Mouse (Mus musculus) T-cell, adult 2 months (primary cell): ENCODE results near the gene 6430548M08Rik.

Experiments
- DNase-seq: peaks from one replicate; pipeline ENCODE4 v3.0.0; 2022; ENCODE audit warnings: low spot score

6430548M08Rik gene

DNA sequence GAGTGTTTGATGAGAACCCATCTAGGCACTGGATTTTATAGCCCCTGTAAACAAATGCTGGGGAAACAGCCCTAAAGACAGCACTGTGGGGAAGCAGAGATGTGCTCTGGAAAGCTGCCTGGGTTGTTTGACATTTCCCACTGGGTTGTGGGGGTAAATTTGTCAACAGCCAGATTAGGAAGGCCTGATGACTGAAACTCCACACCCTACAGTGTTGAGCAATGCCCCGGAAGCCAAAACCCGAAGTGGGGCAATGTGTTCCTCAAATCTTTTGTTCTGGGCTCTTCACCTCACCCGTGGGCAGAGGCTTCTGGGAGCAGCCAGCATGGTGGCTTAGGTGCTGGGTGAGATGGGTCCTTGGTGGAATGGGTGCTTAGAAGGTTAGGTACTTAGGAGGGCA, 4.8 kb upstream of the 6430548M08Rik start:
- DNase-seq: no peak

DNA sequence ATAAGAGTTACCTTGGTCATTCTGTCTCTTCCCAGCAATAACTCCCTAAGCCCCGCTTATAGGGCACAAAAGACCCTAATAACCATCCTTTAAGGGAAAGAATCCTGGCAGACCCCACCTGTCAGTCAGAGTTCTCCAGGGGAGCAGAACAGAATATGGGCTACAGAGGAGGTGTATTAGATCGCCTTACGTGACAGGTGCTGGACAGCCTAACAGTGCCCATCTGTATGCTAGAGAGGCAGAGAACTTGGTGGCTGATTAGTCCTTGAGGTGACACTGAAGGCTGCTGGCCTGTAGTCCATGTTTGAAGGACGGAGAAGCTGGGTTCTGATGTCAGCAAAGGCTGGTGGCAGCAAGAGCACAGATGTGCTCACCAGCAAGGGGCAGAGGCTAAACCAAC, 3.0 kb upstream of the 6430548M08Rik start:
- DNase-seq: no peak

- no peak for DNase-seq
Measured at GRCm38 (mm10) chr8:120111382-120111781, 2.6 kb upstream of the 6430548M08Rik start.

- no peak for DNase-seq
Measured at GRCm38 (mm10) chr8:120112535-120112934, 1.4 kb upstream of the 6430548M08Rik start.

DNA sequence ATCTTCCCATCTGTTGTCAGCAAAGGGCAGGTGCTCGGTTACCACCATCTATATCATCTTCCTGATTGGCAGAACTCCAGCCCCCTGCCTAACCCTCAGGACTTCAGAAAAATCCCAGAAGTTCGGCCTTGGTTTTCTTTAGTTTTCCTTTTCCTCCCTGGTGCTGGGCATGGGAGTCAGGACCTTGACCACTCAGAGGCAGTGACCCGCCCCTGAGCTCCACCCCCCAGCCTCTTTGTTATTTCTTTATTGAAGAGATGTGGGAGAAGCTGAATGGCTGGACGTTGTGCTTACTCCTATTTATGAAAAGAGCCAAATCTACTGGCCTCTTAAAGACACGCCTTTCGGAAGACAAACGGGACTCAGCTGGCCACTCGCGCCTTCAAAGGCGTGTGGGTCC, 646 bp upstream of the 6430548M08Rik start:
- DNase-seq: no peak

GRCm38 (mm10) chr8:120114315-120114841, 426 bp downstream of the 6430548M08Rik start:
- peak; percentile 26 for DNase-seq

DNA sequence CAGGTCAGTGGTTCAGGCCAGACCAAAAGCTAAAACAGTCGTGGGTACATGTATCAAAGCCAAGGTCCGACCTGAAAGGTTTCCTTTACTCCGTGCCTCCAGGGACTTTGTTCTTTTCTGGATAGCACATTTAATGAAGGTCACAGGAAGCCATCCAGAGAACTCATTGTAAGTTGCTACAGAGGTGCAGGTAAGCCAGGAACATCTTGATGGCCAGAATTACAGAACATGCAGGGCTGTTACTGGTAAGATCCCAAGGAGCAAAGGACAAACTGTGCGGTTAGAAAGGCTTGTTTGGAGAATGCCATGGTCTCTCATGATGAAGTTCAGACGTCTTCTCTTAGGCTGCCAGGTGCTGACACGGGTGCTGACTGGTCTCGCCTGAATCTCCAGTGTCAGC, 2.6 kb downstream of the 6430548M08Rik start:
- no peak for DNase-seq

GRCm38 (mm10) chr8:120118162-120118561, 4.2 kb downstream of the 6430548M08Rik start:
- DNase-seq: no peak

GRCm38 (mm10) chr8:120118847-120119246, 4.9 kb downstream of the 6430548M08Rik start:
- no peak for DNase-seq

DNA sequence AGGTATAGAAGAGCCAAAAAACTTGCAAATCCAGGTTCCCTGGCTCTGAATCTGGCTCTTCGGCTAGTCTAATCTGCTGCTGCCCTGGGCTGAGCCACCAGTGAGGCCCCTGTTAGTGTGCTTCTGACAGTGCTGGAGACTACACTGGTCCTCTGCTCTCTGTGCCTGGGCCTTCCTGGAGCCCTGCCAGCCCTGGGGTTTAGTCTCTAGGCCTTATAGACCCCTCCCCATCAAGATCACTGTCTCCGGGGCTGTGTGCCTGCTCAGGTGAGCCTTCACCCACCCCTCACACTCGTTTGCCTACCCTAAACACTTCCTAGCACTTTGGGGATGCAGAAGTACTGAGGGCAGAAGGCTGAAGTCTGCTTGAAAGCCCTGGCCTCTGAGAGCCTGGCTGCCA, 5.5 kb downstream of the 6430548M08Rik start:
- no peak for DNase-seq

- no peak for DNase-seq
Measured at GRCm38 (mm10) chr8:120119931-120120330, 6.0 kb downstream of the 6430548M08Rik start.

- no peak for DNase-seq
Measured at GRCm38 (mm10) chr8:120120951-120121350, 7.0 kb downstream of the 6430548M08Rik start.

DNA sequence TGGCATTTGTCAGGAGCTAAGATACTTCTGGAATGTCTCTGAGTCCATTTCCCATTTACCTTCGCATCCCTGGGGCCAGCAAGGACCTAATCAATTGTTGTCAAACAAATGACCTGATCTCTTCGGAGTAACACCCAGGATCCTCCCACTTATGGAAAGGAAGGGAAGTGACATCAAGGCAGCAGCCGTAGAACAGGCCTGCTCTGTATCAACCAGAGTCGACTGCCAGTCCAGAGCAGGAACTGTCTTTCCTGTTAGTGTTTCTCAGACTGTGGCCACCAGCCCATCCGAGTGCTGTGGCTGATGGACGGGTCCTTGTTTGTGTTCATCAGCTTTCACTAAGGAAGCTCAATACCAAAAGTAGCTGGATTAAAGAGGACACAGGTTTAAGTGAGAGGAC, 10.3 kb downstream of the 6430548M08Rik start:
- no peak for DNase-seq

DNA sequence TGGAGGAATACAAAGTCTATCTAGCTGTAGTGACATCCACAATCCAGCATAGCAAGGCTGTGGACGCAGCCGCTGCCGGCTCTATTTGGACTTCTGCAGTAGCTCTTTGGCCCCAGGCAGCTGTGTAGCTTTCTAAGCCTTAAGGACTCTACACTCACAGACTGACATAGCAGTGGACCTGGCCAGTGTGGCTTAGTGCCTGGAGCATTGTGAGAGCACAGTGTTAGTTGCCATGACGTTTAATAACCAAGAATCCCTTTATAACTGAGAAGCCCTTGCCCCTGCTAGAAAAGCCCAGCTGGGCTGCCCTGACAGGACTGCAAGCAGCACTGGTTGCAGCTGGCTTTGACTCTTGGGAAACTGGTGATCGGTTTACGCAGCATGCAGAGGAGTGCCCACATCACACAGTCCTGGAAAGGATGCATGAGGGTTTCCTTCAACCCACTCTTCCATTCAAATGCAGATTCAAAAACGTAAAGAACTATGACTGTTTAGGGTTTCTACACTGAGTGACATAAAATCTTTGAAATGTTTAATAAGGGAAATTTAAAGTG, 11.0 kb downstream of the 6430548M08Rik start:
- DNase-seq: no peak

DNA sequence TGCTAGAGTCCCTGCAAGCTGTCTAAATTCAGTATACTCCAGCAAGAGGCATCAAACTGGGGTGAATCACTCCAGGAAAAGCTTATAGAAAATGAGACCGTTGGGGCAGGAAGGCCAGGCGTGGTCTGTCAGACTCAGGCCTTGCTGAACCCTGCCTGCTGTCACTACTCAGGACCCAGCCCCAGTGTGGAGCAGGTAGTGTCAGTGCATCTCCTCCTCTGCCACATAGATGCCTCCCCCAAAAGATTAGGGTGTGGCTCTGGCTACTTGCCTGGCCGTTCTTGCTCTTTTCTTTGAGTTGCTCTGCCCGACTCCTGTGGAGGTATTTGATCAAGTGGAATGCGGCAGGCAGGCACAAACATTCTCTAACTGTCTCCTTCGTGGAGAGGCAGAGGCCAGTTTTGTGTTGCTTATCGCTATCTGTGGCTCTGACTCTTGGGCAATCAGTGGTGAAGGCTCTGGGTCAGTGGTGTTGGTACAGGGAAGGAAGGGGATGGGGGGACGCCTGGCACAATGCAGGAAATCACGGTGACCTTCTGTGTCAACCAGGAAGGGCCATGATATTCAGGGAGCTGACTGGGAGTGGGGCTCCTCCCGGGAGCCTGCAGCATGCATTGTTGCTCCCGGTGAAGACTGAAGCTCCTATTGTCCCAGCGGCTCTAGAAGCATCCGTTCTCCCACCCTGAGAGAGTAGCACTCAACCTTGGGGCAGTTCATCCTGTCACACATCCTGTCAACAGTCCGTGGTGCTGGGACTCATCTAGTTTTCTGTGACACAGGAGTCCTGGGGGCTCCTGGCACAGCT, 12.6 kb downstream of the 6430548M08Rik start:
- no peak for DNase-seq

DNA sequence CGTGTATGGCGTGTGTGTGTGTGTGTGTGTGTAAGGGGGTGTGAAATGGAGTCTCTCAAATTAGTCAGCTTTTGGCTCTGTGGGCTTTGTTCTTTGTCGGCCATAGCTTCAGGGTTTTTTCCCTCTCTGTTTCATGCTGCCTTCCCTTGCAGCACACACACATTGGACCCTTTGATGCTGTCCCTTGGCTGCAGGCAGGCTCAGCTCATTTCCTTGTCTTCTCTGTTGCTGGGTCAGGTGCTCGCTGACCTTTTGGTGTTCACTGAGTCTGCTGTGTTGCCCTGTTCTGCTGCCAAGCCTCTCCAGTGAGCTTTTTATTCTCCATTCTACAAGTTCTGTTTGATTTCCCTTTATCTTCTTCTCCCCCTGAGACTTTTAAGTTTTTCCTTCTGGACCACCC, 15.6 kb downstream of the 6430548M08Rik start:
- DNase-seq: no peak

DNA sequence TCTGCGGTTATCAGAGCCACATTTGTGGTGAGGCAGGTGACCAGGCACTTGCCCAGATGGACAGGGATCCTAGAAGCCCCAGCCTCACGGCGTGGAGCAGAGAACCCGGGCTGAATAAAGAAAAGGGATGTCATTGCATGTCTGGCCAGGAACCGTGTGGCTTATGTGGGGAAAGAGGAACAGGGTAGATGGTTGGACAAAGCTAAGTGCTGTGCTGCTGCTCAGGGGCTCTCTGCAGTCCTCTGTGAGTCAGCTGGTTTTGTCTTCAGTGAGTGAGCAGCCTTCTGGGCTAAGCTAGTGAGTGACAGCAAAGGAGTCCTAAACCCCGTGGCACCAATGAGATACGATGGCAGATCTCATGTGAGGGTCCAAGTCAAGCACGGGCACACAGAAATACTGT, 17.2 kb downstream of the 6430548M08Rik start:
- no peak for DNase-seq

DNA sequence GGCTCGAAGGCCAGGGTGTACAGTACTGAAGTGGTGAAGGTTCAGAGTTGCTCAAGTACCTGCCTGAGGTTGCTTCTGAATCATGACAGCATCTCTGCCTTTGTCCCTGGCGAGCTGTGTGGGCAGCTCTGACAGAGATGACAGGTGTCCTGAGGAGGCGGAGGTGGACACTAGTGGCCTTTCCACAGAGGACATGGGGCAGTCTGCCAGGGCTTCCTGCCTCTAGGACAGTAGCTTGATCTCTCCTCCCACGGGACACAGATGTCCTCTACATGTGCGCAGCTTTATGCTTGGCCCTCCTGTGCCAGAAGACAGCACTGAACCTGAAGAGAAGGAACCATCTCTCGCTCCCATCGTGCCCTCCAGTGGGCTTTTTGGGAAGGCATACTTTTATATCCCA, 19.2 kb downstream of the 6430548M08Rik start:
- no peak for DNase-seq

DNA sequence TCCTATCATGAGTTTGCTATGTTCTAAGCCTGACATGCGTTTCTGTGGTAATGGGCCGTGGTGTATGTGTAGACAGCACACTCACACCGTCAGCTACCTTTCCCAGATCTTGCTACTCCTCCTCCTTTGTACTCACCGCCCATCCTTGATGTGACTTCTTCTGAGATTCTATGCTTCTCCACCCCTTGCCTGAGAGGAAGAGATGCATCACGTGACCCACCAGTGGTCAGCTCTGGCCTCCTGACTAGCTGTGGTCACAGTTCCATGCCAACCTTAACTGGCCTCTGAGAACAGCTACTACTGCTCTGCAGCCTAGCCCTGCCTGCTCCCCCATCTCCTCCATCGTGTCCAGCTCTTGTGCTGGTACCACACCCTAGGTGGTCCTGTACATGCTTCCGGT, 21.7 kb downstream of the 6430548M08Rik start:
- DNase-seq: no peak

DNA sequence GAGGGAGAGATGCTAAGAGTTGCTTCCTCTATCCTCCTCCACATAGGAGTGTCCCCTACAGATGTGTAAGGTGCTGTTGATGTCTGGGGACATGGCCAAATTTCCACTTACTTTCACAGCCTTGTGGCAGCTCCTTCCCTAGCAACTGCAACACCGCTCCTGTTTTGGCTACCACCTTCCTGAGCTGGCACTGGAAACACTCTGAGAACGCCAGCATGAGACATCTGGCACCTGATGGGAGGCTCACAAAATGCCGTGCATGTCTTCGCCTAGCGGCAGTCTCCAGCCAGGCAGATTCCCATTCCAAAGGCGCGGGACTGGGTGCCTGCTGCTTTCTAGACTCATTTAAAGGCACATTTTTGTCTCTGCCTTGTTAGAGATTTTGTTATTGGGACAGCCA, 22.7 kb downstream of the 6430548M08Rik start:
- no peak for DNase-seq

GRCm38 (mm10) chr8:120138958-120139357, 25.0 kb downstream of the 6430548M08Rik start:
- DNase-seq: no peak

DNA sequence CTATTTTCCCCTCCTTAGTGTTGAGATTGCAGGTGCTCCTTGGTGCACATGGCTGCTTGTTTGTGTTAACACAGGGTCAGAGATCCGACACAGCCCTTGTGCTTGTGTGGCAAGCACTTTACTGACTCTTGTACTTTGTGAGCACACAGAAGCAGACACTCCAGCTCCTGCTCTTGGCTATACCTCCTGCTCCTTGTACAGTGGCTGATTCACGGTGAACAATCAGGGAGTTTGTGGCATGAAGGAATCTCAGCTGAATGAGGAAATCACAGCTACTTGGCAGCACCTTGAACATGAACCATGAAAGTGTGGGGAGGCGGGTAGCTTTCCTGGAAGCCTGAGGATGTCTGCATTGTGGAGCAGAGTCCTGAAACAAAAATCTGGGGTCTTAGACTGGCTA, 26.8 kb downstream of the 6430548M08Rik start:
- no peak for DNase-seq

DNA sequence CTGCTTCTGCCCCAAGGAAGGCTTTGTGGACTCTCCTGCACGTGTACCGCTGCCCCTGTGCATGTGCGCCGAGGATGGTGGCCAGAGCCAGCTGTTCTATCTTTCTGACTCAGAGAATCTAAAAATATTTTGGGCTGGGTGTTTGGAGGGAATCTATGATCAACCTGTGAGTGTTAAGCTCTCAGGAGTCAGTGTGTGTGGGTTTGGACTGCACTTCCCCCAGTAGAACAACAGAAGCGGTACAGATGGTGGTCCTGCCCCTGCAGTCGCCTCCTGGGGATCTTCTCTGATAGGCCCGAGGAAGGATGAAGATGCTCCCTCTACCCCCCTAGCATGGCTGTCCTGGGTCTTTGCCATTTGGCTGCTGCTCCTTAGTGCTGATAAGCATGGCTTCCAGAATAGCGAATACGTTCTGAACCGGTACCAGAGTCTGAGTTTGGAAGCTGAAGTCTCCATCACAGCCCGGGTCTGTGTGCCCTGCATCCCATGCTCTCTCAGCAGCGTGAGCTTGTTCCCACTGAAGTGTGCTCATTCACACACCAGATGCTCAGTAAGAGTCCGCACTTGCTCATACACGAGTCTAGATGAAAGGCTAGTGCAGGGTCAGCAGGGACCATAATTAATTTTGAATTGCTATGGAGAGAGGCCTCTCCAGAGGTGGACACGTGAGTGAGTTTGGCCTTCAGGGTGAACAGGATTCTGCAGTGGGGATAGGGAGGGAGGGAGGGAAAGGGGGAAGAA, 30.1 kb downstream of the 6430548M08Rik start:
- no peak for DNase-seq
